Mouse (Mus musculus) lung, postnatal 0 days (tissue): Measurements from ENCODE around the gene Acbd6. TPM values are rescaled to one million over a fixed set of nuclear protein-coding genes. Genes with fewer than 3 reads are reported as not detected.

Source experiments
- ATAC-seq: fragments of 200-750 bp; cut with Nextera tagmentation; 2 replicates; pipeline ENCODE4 v1.8.0; 2017; ENCODE audit warnings: moderate library complexity
- DNase-seq: peaks from one replicate; pipeline ENCODE4 v3.0.0-alpha.2; 2016; ENCODE audit warnings: low spot score
- H3K27ac ChIP-seq: fragments of 300-500 bp; sonication (generic); 2 replicates; pipeline ENCODE4 v1.5.1; 2014; ENCODE audit warnings: antibody characterized with exemption, mild to moderate bottlenecking, low read length, mixed read lengths
- H3K27me3 ChIP-seq: fragments of 300-500 bp; sonication (generic); replicated peaks from 2 replicates; pipeline ENCODE4 v1.6.1; 2014; ENCODE audit warnings: low read length, mixed read lengths; ENCODE audit not compliant: insufficient read depth
- H3K36me3 ChIP-seq: fragments of 300-500 bp; sonication (generic); 2 replicates; pipeline ENCODE4 v1.6.1; 2014; ENCODE audit warnings: low read length, mixed read lengths; ENCODE audit not compliant: insufficient read depth
- H3K4me1 ChIP-seq: fragments of 300-500 bp; sonication (generic); 2 replicates; pipeline ENCODE4 v1.6.1; 2014; ENCODE audit warnings: antibody characterized with exemption, low read depth, low read length, mixed read lengths; ENCODE audit not compliant: insufficient read depth
- H3K4me2 ChIP-seq: fragments of 300-500 bp; sonication (generic); replicated peaks from 2 replicates; pipeline ENCODE4 v1.6.1; 2014; ENCODE audit warnings: low read depth, mild to moderate bottlenecking, low read length, moderate library complexity, mixed read lengths
- H3K4me3 ChIP-seq: fragments of 300-500 bp; sonication (generic); 2 replicates; pipeline ENCODE4 v1.5.1; 2014; ENCODE audit warnings: low read depth, low read length
- H3K9ac ChIP-seq: fragments of 300-500 bp; sonication (generic); replicated peaks from 2 replicates; pipeline ENCODE4 v1.6.1; 2014; ENCODE audit warnings: low read depth, mild to moderate bottlenecking
- H3K9me3 ChIP-seq: fragments of 300-500 bp; sonication (generic); 2 replicates; pipeline ENCODE4 v1.6.1; 2016; ENCODE audit warnings: low read length, mixed read lengths
- CTCF ChIP-seq: IDR thresholded peaks from 2 replicates; pipeline ENCODE4 v1.5.1; 2016; ENCODE audit warnings: antibody characterized with exemption, mild to moderate bottlenecking
- EP300 ChIP-seq: IDR thresholded peaks from 2 replicates; pipeline ENCODE4 v1.6.1; 2016; ENCODE audit warnings: antibody characterized with exemption, mild to moderate bottlenecking, control low read depth
- WGBS: fragments of 180-500 bp; shearing (Covaris S2); extraction: QIAGEN DNeasy Blood & Tissue Kit; methylation state at CpG from one replicate; pipeline ENCODE4 v1.1.7; 2014; 5-methylcytosine and 5-hydroxymethylcytosine counted together
- polyA plus RNA-seq: library from polyadenylated mRNA; unstranded; fragments of >200 nt; fragmentation: Nextera tagmentation; extraction: Ambion mirVana; gene quantifications from 2 replicates; pipeline ENCODE4 v1.2.1, GENCODE M21; 2015

The Acbd6 gene
- polyA plus RNA-seq, 1 experiment from 2014 or later, result 57.6 TPM

- Histone ChIP-seq H3K4me3 (no peak overlapping the region), H3K36me3 (no peaks in the 10 kb centered on the region), H3K4me1 (no peaks in the 10 kb centered on the region), H3K27ac (no peak overlapping the region), H3K4me2 (no peak overlapping the region), H3K27me3 (no peaks in the 10 kb centered on the region), H3K9ac (no peak overlapping the region), H3K9me3 (no peaks in the 10 kb centered on the region)
- WGBS, result 40% methylated on average over 1 of the region's 1 CpGs
- TF ChIP-seq CTCF, result no peak
- no peak for TF ChIP-seq EP300
- DNase-seq, result peak; percentile 14
- no peak for ATAC-seq
Measured at GRCm38 (mm10) chr1:155604706-155605105, 46.8 kb downstream of the Acbd6 start.

- H3K4me2 ChIP-seq, result no peak overlapping the region
- no peak for ATAC-seq
- no peaks in the 10 kb centered on the region for H3K4me1 ChIP-seq
- no peak overlapping the region for H3K9ac ChIP-seq
- WGBS, result 52% methylated on average over 11 of the region's 11 CpGs
- H3K27ac ChIP-seq, result no peak overlapping the region
- DNase-seq, result no peak
- no peaks in the 10 kb centered on the region for H3K36me3 ChIP-seq
- H3K9me3 ChIP-seq, result no peaks in the 10 kb centered on the region
- H3K27me3 ChIP-seq, result no peaks in the 10 kb centered on the region
- TF ChIP-seq CTCF (no peak), EP300 (no peak)
- no peak overlapping the region for H3K4me3 ChIP-seq
Measured at GRCm38 (mm10) chr1:155605391-155606155, 47.7 kb downstream of the Acbd6 start.

- Histone ChIP-seq H3K9me3 (no peaks in the 10 kb centered on the region), H3K4me3 (no peak overlapping the region), H3K4me2 (no peak overlapping the region), H3K27ac (no peak overlapping the region), H3K36me3 (no peaks in the 10 kb centered on the region), H3K27me3 (no peaks in the 10 kb centered on the region), H3K4me1 (no peaks in the 10 kb centered on the region), H3K9ac (no peak overlapping the region)
- DNase-seq, result no peak
- no peak for TF ChIP-seq EP300
- no peak for TF ChIP-seq CTCF
- ATAC-seq, result no peak
- 78% methylated on average over 8 of the region's 8 CpGs for WGBS
Measured at GRCm38 (mm10) chr1:155606156-155606531, 48.2 kb downstream of the Acbd6 start.

DNA sequence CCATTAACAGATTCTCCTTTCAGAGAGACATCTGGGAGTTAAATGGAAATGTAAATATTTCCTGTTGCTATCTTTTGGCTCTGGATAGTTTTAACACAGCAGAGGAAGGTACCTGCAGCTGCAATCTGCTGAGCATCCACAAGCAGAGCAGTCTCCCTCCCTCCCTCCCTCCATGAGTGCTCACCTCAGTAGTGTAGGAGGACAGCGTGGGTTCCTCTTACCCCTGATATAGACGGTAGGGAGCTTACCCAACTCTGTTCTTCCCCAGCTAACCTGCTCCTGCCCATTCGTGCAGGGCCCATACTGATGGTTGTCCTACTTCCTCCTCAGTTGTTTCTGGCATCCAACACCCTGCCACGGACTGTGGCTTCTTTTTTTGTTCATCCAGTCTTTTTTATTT lies 50.6 kb downstream of the Acbd6 start:
- WGBS, result 47% methylated on average over 4 of the region's 4 CpGs
- no peak overlapping the region for H3K4me2 ChIP-seq
- H3K4me1 ChIP-seq, result no peaks in the 10 kb centered on the region
- no peak overlapping the region for H3K9ac ChIP-seq
- H3K36me3 ChIP-seq, result no peaks in the 10 kb centered on the region
- no peak overlapping the region for H3K4me3 ChIP-seq
- ATAC-seq (no peak), DNase-seq (no peak)
- no peak for TF ChIP-seq CTCF
- TF ChIP-seq EP300, result no peak
- no peaks in the 10 kb centered on the region for H3K9me3 ChIP-seq
- H3K27ac ChIP-seq, result no peak overlapping the region
- no peaks in the 10 kb centered on the region for H3K27me3 ChIP-seq

- WGBS, result 44% methylated on average over 2 of the region's 2 CpGs
- Histone ChIP-seq H3K27ac (no peak overlapping the region), H3K36me3 (no peaks in the 10 kb centered on the region), H3K4me1 (no peaks in the 10 kb centered on the region), H3K9ac (no peak overlapping the region), H3K4me3 (no peak overlapping the region), H3K9me3 (no peaks in the 10 kb centered on the region), H3K4me2 (no peak overlapping the region), H3K27me3 (no peaks in the 10 kb centered on the region)
- DNase-seq, result no peak
- ATAC-seq, result no peak
- 0 out of 2 replicates have a peak, but pooled peaks have one; percentile 17 for TF ChIP-seq CTCF
- TF ChIP-seq EP300, result no peak
Measured at GRCm38 (mm10) chr1:155614426-155614825, 56.5 kb downstream of the Acbd6 start.

GRCm38 (mm10) chr1:155621075-155621474 lies 63.2 kb downstream of the Acbd6 start:
- Histone ChIP-seq H3K4me2 (no peak overlapping the region), H3K36me3 (0 out of 2 replicates have a peak, but pooled peaks cover 6% of the 10 kb centered on the region), H3K4me3 (no peak overlapping the region), H3K9me3 (no peaks in the 10 kb centered on the region), H3K27me3 (no peaks in the 10 kb centered on the region), H3K9ac (no peak overlapping the region), H3K4me1 (no peaks in the 10 kb centered on the region), H3K27ac (no peak overlapping the region)
- TF ChIP-seq CTCF (no peak), EP300 (no peak)
- ATAC-seq, result no peak
- WGBS, result 81% methylated on average over 6 of the region's 6 CpGs
- DNase-seq, result no peak
